Mouse (Mus musculus) C2C12 (cell line): Measurements from ENCODE around the gene Kif28. TPM values are rescaled to one million over a fixed set of nuclear protein-coding genes. Genes with fewer than 3 reads are reported as not detected.

Experiments
- H3K27me3 ChIP-seq: one replicate; pipeline ENCODE4 v1.6.1; 2011; ENCODE audit not compliant: control insufficient read depth, insufficient read depth, insufficient read length
- H3K36me3 ChIP-seq: one replicate; pipeline ENCODE4 v1.6.1; 2011; ENCODE audit not compliant: control insufficient read depth, insufficient read depth
- H3K4me3 ChIP-seq: one replicate; pipeline ENCODE4 v1.5.1; 2011; ENCODE audit warnings: mild to moderate bottlenecking, control low read depth; ENCODE audit not compliant: poor library complexity, insufficient read depth, severe bottlenecking
- H3K79me2 ChIP-seq: one replicate; pipeline ENCODE4 v1.6.1; 2011; ENCODE audit not compliant: control insufficient read depth, insufficient read depth
- H3K79me3 ChIP-seq: one replicate; pipeline ENCODE4 v1.6.1; 2011; ENCODE audit warnings: low read depth, control low read depth
- H3ac ChIP-seq: one replicate; pipeline ENCODE3; 2011; ENCODE audit warnings: low read depth; ENCODE audit not compliant: control insufficient read depth, insufficient read length
- CEBPB ChIP-seq: IDR thresholded peaks from one replicate; pipeline ENCODE4 v1.6.1; 2011; ENCODE audit warnings: low read depth, mild to moderate bottlenecking, control low read depth, moderate library complexity
- CTCF ChIP-seq: IDR thresholded peaks from one replicate; pipeline ENCODE4 v1.5.1; 2011; ENCODE audit not compliant: control insufficient read depth, insufficient read depth, insufficient read length
- FOSL1 ChIP-seq: IDR thresholded peaks from one replicate; pipeline ENCODE4 v1.8.0; 2011; ENCODE audit warnings: mild to moderate bottlenecking, low read length; ENCODE audit not compliant: poor library complexity, insufficient read depth, severe bottlenecking
- MAX ChIP-seq: IDR thresholded peaks from one replicate; pipeline ENCODE4 v1.6.1; 2011; ENCODE audit warnings: mild to moderate bottlenecking, control low read depth
- MYOD1 ChIP-seq: IDR thresholded peaks from one replicate; pipeline ENCODE4 v1.6.1; 2011; ENCODE audit warnings: low read depth; ENCODE audit not compliant: control insufficient read depth, insufficient read length
- MYOG ChIP-seq: IDR thresholded peaks from one replicate; pipeline ENCODE4 v1.6.1; 2011; ENCODE audit not compliant: control insufficient read depth, insufficient read length; ENCODE audit errors: extremely low read depth
- USF1 ChIP-seq: IDR thresholded peaks from one replicate; pipeline ENCODE4 v1.6.1; 2011; ENCODE audit warnings: low read depth, mild to moderate bottlenecking, control low read depth, moderate library complexity
- polyA plus RNA-seq: library from polyadenylated mRNA; unstranded; fragments of >200 nt; fragmentation: generic; extraction: Trizol; gene quantifications from one replicate; pipeline ENCODE4 v1.2.1, GENCODE M21; 2012; ENCODE audit warnings: missing spikeins

The Kif28 gene
- polyA plus RNA-seq, 1 experiment: not detected

DNA sequence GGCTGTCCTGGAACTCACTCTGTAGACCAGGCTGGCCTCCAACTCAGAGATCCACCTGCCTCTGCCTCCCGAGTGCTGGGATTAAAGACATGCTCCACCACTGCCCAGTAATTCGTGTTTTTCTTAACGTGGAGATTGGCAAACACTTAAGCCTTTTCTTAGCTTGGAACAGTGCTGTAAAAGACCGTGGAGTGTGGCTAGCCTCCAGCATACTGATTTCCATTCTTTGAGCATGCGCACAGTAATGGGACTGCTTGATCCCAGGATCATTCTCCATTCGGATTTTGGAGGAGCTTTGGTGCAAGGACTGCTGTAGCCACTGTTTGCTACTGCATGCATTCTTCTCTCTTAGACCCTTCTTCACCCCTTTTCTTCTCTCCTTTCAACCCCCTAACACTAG, 55.6 kb downstream of the Kif28 start:
- Histone ChIP-seq H3ac (no peak overlapping the region), H3K36me3 (peaks cover 15% of the 10 kb centered on the region), H3K79me3 (no peaks in the 10 kb centered on the region), H3K4me3 (no peak overlapping the region), H3K27me3 (no peaks in the 10 kb centered on the region), H3K79me2 (no peaks in the 10 kb centered on the region)
- TF ChIP-seq CEBPB: no peak
- TF ChIP-seq MYOG: no peak
- no peak for TF ChIP-seq CTCF
- TF ChIP-seq FOSL1: no peak
- no peak for TF ChIP-seq MYOD1
- no peak for TF ChIP-seq MAX
- no peak for TF ChIP-seq USF1

DNA sequence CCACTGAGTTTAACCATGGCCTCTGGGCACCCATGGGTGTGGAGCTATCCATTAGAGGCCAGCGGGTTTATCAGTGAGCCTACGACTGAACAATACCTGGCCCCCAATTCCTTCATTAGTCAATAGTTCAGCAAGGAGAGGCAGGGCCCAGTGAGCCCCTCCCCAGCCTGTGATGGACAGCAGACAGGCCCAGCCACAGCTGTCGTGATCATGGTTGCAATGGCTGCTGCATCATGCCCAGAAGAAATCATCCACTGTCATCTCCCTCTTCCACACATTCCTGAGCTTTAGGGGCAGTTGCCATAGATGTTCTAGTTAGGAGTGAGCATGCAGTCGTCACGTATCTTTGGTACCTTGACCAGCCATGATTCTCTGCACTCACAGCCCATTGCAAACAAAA, 56.2 kb downstream of the Kif28 start:
- Histone ChIP-seq H3K79me2 (no peaks in the 10 kb centered on the region), H3ac (no peak overlapping the region), H3K79me3 (no peaks in the 10 kb centered on the region), H3K27me3 (no peaks in the 10 kb centered on the region), H3K36me3 (peaks cover 17% of the 10 kb centered on the region), H3K4me3 (no peak overlapping the region)
- no peak for TF ChIP-seq MAX
- TF ChIP-seq MYOG: no peak
- no peak for TF ChIP-seq USF1
- TF ChIP-seq MYOD1: no peak
- TF ChIP-seq CEBPB: no peak
- TF ChIP-seq FOSL1: no peak
- TF ChIP-seq CTCF: no peak

DNA sequence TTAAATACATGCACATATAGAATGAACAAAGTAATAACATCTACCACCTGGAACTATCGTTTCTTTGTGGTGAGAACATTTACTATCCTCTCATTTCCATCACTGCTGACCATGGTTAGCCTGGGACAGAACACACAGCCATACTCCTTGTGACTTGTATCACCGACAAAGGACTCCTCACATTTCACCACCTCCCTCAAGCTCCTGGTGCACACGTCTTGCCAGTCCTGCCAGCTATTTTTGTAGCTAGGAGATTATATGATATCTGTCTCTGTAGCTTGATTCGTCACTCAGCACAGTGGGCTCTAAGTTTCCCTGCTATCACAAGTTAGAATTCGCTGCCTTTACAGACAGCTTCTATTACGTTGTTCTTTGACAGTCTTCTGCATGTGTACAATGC, 56.7 kb downstream of the Kif28 start:
- Histone ChIP-seq H3K4me3 (no peak overlapping the region), H3K79me2 (no peaks in the 10 kb centered on the region), H3K36me3 (peaks cover 22% of the 10 kb centered on the region), H3K79me3 (no peaks in the 10 kb centered on the region), H3ac (no peak overlapping the region), H3K27me3 (no peaks in the 10 kb centered on the region)
- TF ChIP-seq FOSL1: no peak
- TF ChIP-seq CEBPB: no peak
- TF ChIP-seq MYOG: no peak
- TF ChIP-seq CTCF: no peak
- TF ChIP-seq MYOD1: no peak
- no peak for TF ChIP-seq MAX
- no peak for TF ChIP-seq USF1

DNA sequence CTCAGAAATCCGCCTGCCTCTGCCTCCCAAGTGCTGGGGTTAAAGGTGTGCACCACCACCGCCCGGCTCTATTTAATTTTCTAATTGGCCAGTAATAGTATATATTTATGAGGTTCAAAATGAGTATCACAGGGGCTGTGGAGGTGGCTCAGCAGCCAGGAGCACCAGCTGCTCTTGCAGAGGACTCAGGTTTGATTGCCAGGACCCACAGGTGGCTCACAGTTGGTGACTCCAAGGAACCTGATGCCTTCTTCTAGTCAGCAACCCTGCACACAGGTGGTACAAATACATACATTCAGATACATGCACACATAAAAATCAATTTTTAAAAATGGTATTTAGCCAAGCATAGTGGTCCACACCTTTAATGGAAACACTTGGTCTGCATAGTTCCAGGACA, 57.1 kb downstream of the Kif28 start:
- no peaks in the 10 kb centered on the region for H3K79me2 ChIP-seq
- H3ac ChIP-seq: no peak overlapping the region
- H3K36me3 ChIP-seq: peaks cover 26% of the 10 kb centered on the region
- H3K27me3 ChIP-seq: no peaks in the 10 kb centered on the region
- no peak overlapping the region for H3K4me3 ChIP-seq
- H3K79me3 ChIP-seq: no peaks in the 10 kb centered on the region
- no peak for TF ChIP-seq MYOG
- TF ChIP-seq FOSL1: no peak
- no peak for TF ChIP-seq USF1
- TF ChIP-seq CEBPB: no peak
- TF ChIP-seq MAX: no peak
- no peak for TF ChIP-seq MYOD1
- no peak for TF ChIP-seq CTCF

DNA sequence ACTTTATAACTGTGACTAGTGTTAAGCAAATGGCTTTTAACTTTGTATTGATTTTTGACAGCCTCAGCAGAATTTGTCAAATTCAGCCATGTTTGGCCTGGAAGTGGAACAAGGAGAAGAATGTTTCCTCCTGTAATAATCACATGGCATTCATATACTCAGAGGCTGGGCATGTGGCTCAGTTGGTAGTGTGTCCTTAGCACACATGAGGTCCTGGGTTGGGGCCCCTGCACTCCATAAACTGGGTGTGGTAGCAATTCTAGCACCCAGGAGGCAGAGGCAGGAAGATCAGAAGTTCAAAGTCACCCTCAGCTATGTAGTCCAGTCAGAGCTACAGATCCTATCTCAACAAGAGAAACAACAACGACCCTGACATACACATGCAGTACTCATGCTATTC, 57.8 kb downstream of the Kif28 start:
- Histone ChIP-seq H3K27me3 (no peaks in the 10 kb centered on the region), H3K79me3 (no peaks in the 10 kb centered on the region), H3K79me2 (no peaks in the 10 kb centered on the region), H3ac (no peak overlapping the region), H3K4me3 (no peak overlapping the region), H3K36me3 (peaks cover 29% of the 10 kb centered on the region)
- TF ChIP-seq MAX (no peak), CTCF (no peak), CEBPB (no peak), MYOD1 (no peak), MYOG (no peak), FOSL1 (no peak), USF1 (no peak)

DNA sequence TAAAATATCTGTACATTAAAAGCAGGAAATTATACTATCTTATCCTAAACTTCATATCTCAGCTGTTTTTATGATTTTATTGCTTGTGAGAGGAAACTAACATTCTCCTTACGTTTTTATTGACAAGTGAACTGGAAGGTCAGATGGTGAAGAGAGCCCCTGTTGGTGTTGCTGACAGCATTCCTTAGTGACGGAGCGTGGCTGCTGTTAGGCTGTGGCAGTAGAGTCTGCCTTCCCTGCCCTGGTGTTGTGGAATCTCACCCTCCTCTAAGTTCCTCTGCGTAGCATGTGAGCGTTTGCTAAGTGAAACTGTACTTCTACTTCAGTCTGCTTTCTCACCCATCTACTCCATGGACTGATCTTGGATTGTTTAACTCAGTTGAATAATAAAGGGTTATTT, 58.3 kb downstream of the Kif28 start:
- Histone ChIP-seq H3K27me3 (no peaks in the 10 kb centered on the region), H3K36me3 (peaks cover 31% of the 10 kb centered on the region)

More for the DNA sequence above, 58.3 kb downstream of the Kif28 start:
- Histone ChIP-seq H3ac (no peak overlapping the region), H3K4me3 (no peak overlapping the region), H3K79me3 (no peaks in the 10 kb centered on the region), H3K79me2 (no peaks in the 10 kb centered on the region)
- TF ChIP-seq MYOD1: no peak
- no peak for TF ChIP-seq CTCF
- TF ChIP-seq MYOG: no peak
- TF ChIP-seq CEBPB: no peak
- no peak for TF ChIP-seq USF1
- no peak for TF ChIP-seq MAX
- no peak for TF ChIP-seq FOSL1
